Mouse (Mus musculus): Measurements from ENCODE around the gene Tsfm. TPM values are rescaled to one million over a fixed set of nuclear protein-coding genes. Genes with fewer than 3 reads are reported as not detected.

The Tsfm gene
- total and polyA plus RNA-seq, 3 experiments: 53.0 to 88.9 (median 78.0) TPM

GRCm38 (mm10) chr10:127036273-127036672, 5.6 kb upstream of the Tsfm start:
- H3K4me2 ChIP-seq (ENCODE audit: insufficient read depth, low read depth, poor library complexity, severe bottlenecking): no peak overlapping the region
- H3K4me1 ChIP-seq (ENCODE audit: control insufficient read depth in 1 of 2, insufficient read depth in 2 of 2): peaks cover 8 to 27% of the 10 kb centered on the region in 2 experiments
- peaks cover 0 to 32% of the 10 kb centered on the region in 2 experiments for H3K36me3 ChIP-seq (replicated peaks in 1 of 2; ENCODE audit: control insufficient read depth in 1 of 2, insufficient read depth in 1 of 2, low read length in 1 of 2)
- no peak overlapping the region for H3K4me3 ChIP-seq (replicated peaks in 1 of 3; ENCODE audit: low read depth in 2 of 3, low read length in 2 of 3, poor library complexity in 1 of 3)
- DNase-seq (ENCODE audit: extremely low read depth): no peak
- H3K27me3 ChIP-seq (replicated peaks): no peaks in the 10 kb centered on the region
- no peak overlapping the region for H3K27ac ChIP-seq (ENCODE audit: insufficient read depth, low read depth)
- no peak overlapping the region for H3K9ac ChIP-seq (ENCODE audit: insufficient read depth, low read depth)
- no peaks in the 10 kb centered on the region for H3K9me3 ChIP-seq (replicated peaks; ENCODE audit: low read length)
- in situ Hi-C loops (cut with MboI; ENCODE audit: low pct_ligation_motif_present, low pct_unique_long_range_greater_than_20kb, low sequenced_read_pairs) (no loop called here), dilution Hi-C loops (cut with MboI; ENCODE audit: extremely low pct_ligation_motif_present, extremely low pct_unique_long_range_greater_than_20kb, low sequenced_read_pairs) (no loop called here)
- no peaks in the 10 kb centered on the region for H3K79me2 ChIP-seq (replicated peaks; ENCODE audit: control insufficient read depth, extremely low read depth, insufficient read depth, poor library complexity, severe bottlenecking)
- TF ChIP-seq ELF1 (IDR thresholded peaks at IDR 0.05; ENCODE audit: low read depth, low read length) (no peak), RAD21 (IDR thresholded peaks at IDR 0.05; ENCODE audit: low read depth, low read length) (no peak), TCF12 (IDR thresholded peaks at IDR 0.05; ENCODE audit: low read depth, low read length) (no peak), MXI1 (IDR thresholded peaks at IDR 0.05; ENCODE audit: low read depth, low read length) (no peak)

- Histone ChIP-seq H3K36me3 (replicated peaks in 1 of 2; ENCODE audit: control insufficient read depth in 1 of 2, insufficient read depth in 1 of 2, low read length in 1 of 2) (peaks cover 10 to 35% of the 10 kb centered on the region in 2 experiments), H3K27me3 (replicated peaks) (no peaks in the 10 kb centered on the region), H3K4me3 (replicated peaks in 1 of 3; ENCODE audit: low read depth in 2 of 3, low read length in 2 of 3, poor library complexity in 1 of 3) (no peak overlapping the region), H3K9ac (ENCODE audit: insufficient read depth, low read depth) (no peak overlapping the region), H3K9me3 (replicated peaks; ENCODE audit: low read length) (no peaks in the 10 kb centered on the region), H3K4me1 (ENCODE audit: control insufficient read depth in 1 of 2, insufficient read depth in 2 of 2) (peaks cover 4 to 16% of the 10 kb centered on the region in 2 experiments), H3K79me2 (replicated peaks; ENCODE audit: control insufficient read depth, extremely low read depth, insufficient read depth, poor library complexity, severe bottlenecking) (peaks cover 2% of the 10 kb centered on the region; the same call in 1 of the 2 replicates), H3K4me2 (ENCODE audit: insufficient read depth, low read depth, poor library complexity, severe bottlenecking) (no peak overlapping the region), H3K27ac (ENCODE audit: insufficient read depth, low read depth) (no peak overlapping the region)
- TF ChIP-seq CHD1 (IDR thresholded peaks at IDR 0.05; ENCODE audit: low read depth, low read length): no peak
- no peak for TF ChIP-seq PAX5 (IDR thresholded peaks at IDR 0.05; ENCODE audit: low read length)
- no peak for TF ChIP-seq POLR2AphosphoS2 (IDR thresholded peaks at IDR 0.05; ENCODE audit: low read depth, low read length)
- TF ChIP-seq CHD2 (IDR thresholded peaks at IDR 0.05; ENCODE audit: low read length): no peak
- dilution Hi-C loops (cut with MboI; ENCODE audit: extremely low pct_ligation_motif_present, extremely low pct_unique_long_range_greater_than_20kb, low sequenced_read_pairs) (no loop called here), in situ Hi-C loops (cut with MboI; ENCODE audit: low pct_ligation_motif_present, low pct_unique_long_range_greater_than_20kb, low sequenced_read_pairs) (no loop called here)
- DNase-seq (ENCODE audit: extremely low read depth): no peak
These were observed 2.7 kb upstream of the Tsfm start for GRCm38 (mm10) chr10:127033301-127033741.

GRCm38 (mm10) chr10:127018422-127018821, 12.2 kb downstream of the Tsfm start:
- H3K4me3 ChIP-seq (replicated peaks in 1 of 3; ENCODE audit: low read depth in 2 of 3, low read length in 2 of 3, poor library complexity in 1 of 3): no peak overlapping the region
- H3K36me3 ChIP-seq (replicated peaks in 1 of 2; ENCODE audit: control insufficient read depth in 1 of 2, insufficient read depth in 1 of 2, low read length in 1 of 2): peaks cover 14 to 60% of the 10 kb centered on the region in 2 experiments
- dilution Hi-C loops (cut with MboI; ENCODE audit: extremely low pct_ligation_motif_present, extremely low pct_unique_long_range_greater_than_20kb, low sequenced_read_pairs): no loop called here
- TF ChIP-seq RCOR1 (conservative IDR thresholded peaks at IDR 0.05; ENCODE audit: low read depth, low read length) (no peak), CHD1 (IDR thresholded peaks at IDR 0.05; ENCODE audit: low read depth, low read length) (no peak), IRF4 (IDR thresholded peaks at IDR 0.05; ENCODE audit: low read depth, low read length) (no peak), ZC3H11A (IDR thresholded peaks at IDR 0.05; ENCODE audit: low read depth, low read length) (no peak), EP300 (IDR thresholded peaks at IDR 0.05; ENCODE audit: low read length) (no peak), CTCF (conservative IDR thresholded peaks at IDR 0.05 in 1 of 2, IDR thresholded peaks at IDR 0.05 in 1 of 2; ENCODE audit: low read depth in 2 of 2, low read length in 2 of 2) (0 out of 4 replicates have a peak, but pooled peaks of 1 of the 2 experiments have one; percentile 9), TCF12 (IDR thresholded peaks at IDR 0.05; ENCODE audit: low read depth, low read length) (no peak), GABPA (IDR thresholded peaks at IDR 0.05; ENCODE audit: insufficient replicate concordance, low read depth, low read length) (no peak)
- H3K4me1 ChIP-seq (ENCODE audit: control insufficient read depth in 1 of 2, insufficient read depth in 2 of 2): no peaks in the 10 kb centered on the region
- no peak for DNase-seq (ENCODE audit: extremely low read depth)
- H3K27me3 ChIP-seq (replicated peaks): no peaks in the 10 kb centered on the region
- in situ Hi-C loops (cut with MboI; ENCODE audit: low pct_ligation_motif_present, low pct_unique_long_range_greater_than_20kb, low sequenced_read_pairs): no loop called here
- H3K79me2 ChIP-seq (replicated peaks; ENCODE audit: control insufficient read depth, extremely low read depth, insufficient read depth, poor library complexity, severe bottlenecking): no peaks in the 10 kb centered on the region
- no peak overlapping the region for H3K27ac ChIP-seq (ENCODE audit: insufficient read depth, low read depth)
- no peaks in the 10 kb centered on the region for H3K9me3 ChIP-seq (replicated peaks; ENCODE audit: low read length)
- no peak overlapping the region for H3K9ac ChIP-seq (ENCODE audit: insufficient read depth, low read depth)
- no peak overlapping the region for H3K4me2 ChIP-seq (ENCODE audit: insufficient read depth, low read depth, poor library complexity, severe bottlenecking)

Data from CH12.LX (cell line).